In the genomic region with DNA sequence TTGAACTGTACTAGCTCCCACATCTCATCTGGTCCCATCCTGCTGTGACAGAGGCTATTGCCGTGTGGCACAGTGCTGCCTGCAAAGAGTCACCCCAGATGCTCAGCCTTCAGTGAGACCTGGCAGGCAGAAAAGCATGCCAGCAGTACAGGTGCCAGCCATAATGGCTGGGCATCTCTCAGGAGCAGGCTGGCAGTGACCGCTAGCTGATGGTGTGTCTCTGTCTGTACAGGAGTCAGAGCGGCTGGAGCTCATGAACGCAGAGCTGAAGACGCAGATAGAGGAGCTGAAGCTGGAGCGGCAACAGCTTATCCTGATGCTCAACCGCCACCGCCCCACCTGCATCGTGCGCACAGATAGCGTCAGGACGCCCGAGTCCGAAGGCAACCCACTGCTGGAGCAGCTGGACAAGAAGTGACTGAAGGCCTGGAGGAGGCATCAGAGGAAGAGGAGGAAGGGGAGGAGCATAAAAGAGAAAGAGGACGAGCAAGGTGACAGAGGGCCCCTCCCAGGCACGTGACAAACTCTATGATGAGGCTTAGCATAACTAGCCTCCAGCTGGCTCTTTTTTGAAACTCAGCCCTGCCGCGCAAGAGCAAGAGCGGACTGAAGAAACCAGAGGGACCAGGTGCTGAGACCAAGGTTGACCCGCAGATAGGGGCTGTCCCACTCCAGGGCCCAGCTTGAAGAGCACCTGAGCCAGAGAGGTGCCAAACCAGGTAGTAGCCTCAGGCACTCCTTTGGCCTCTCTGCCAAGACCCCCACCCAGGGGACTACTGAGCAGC, we compare ENCODE assay signal across 10 mouse cellular contexts. TPM values are rescaled to one million over a fixed set of nuclear protein-coding genes. Genes with fewer than 3 reads are reported as not detected.
DNase-seq lines count a peak whose midpoint lies in the region; ATAC-seq and TF ChIP-seq lines count a peak whose summit lies in the region.
"Had no signal": no experiment of that assay in that cellular context is flagged by ENCODE, and none has a peak within 500 bp of the region (broad histone marks: within the 10 kb centered on the region; RNA-seq: fewer than 3 reads in every experiment).

No protein-coding gene starts in this region.

- no peak for DNase-seq in forebrain, embryonic 11.5 days (ENCODE audit: low spot score)
- no peak for DNase-seq in midbrain, postnatal 0 days (ENCODE audit: low spot score)
- DNase-seq in thymus, postnatal 25 days: peak; percentile 62
- DNase-seq in ovary, postnatal 14 days (ENCODE audit: low spot score): no peak

- H3K36me3 ChIP-seq in forebrain, embryonic 13.5 days (ENCODE audit: poor library complexity, severe bottlenecking): no peaks in the 10 kb centered on the region
- H3K36me3 ChIP-seq in forebrain, embryonic 11.5 days (ENCODE audit: control insufficient read depth, insufficient read depth, low read length): no peaks in the 10 kb centered on the region
- H3K36me3 ChIP-seq in midbrain, embryonic 13.5 days: peaks cover 14% of the 10 kb centered on the region; the same call in 1 of the 2 replicates
- peaks cover 18% of the 10 kb centered on the region for H3K36me3 ChIP-seq in midbrain, postnatal 0 days (ENCODE audit: insufficient read depth, low read length)
- no peaks in the 10 kb centered on the region for H3K36me3 ChIP-seq in intestine, embryonic 16.5 days (ENCODE audit: control insufficient read depth, insufficient read depth, low read length)

- 79% methylated on average over 20 of the region's 20 CpGs for WGBS in forebrain, embryonic 13.5 days
- WGBS in forebrain, embryonic 11.5 days: 75% methylated on average over 20 of the region's 20 CpGs
- 72% methylated on average over 20 of the region's 20 CpGs for WGBS in midbrain, embryonic 13.5 days
- 75% methylated on average over 20 of the region's 20 CpGs for WGBS in midbrain, postnatal 0 days
- 69% methylated on average over 20 of the region's 20 CpGs for WGBS in intestine, embryonic 16.5 days

- TF ChIP-seq CTCF in midbrain, postnatal 0 days (IDR thresholded peaks at IDR 0.05): no peak

- no peaks in the 10 kb centered on the region for H3K9me3 ChIP-seq in forebrain, embryonic 13.5 days (replicated peaks)
- no peaks in the 10 kb centered on the region for H3K9me3 ChIP-seq in forebrain, embryonic 11.5 days (ENCODE audit: control insufficient read depth, low read length)
- no peaks in the 10 kb centered on the region for H3K9me3 ChIP-seq in midbrain, embryonic 13.5 days
- no peaks in the 10 kb centered on the region for H3K9me3 ChIP-seq in midbrain, postnatal 0 days (ENCODE audit: low read length)
- no peaks in the 10 kb centered on the region for H3K9me3 ChIP-seq in intestine, embryonic 16.5 days (ENCODE audit: control insufficient read depth, low read length)
- H3K9me3 ChIP-seq: heart, embryonic 10.5 days had no signal

- no peaks in the 10 kb centered on the region for H3K4me1 ChIP-seq in forebrain, embryonic 13.5 days
- H3K4me1 ChIP-seq in forebrain, embryonic 11.5 days (replicated peaks; ENCODE audit: control insufficient read depth, insufficient read depth, low read length): no peaks in the 10 kb centered on the region
- 0 out of 2 replicates have a peak, but pooled peaks cover 4% of the 10 kb centered on the region for H3K4me1 ChIP-seq in midbrain, embryonic 13.5 days (replicated peaks)
- no peaks in the 10 kb centered on the region for H3K4me1 ChIP-seq in midbrain, postnatal 0 days (ENCODE audit: insufficient read depth, low read length)
- peaks cover 15% of the 10 kb centered on the region for H3K4me1 ChIP-seq in intestine, embryonic 16.5 days (ENCODE audit: control insufficient read depth, insufficient read depth, low read length)

- H3K4me3 ChIP-seq in forebrain, embryonic 13.5 days: no peak overlapping the region
- H3K4me3 ChIP-seq in forebrain, embryonic 11.5 days (ENCODE audit: low read depth, low read length): no peak overlapping the region
- H3K4me3 ChIP-seq in midbrain, embryonic 13.5 days (replicated peaks): no peak overlapping the region
- H3K4me3 ChIP-seq in midbrain, postnatal 0 days (ENCODE audit: low read depth, low read length): no peak overlapping the region
- no peak overlapping the region for H3K4me3 ChIP-seq in intestine, embryonic 16.5 days (ENCODE audit: low read length)
- H3K4me3 ChIP-seq: heart, embryonic 10.5 days had no signal

- H3K9ac ChIP-seq in forebrain, embryonic 13.5 days: no peak overlapping the region
- no peak overlapping the region for H3K9ac ChIP-seq in forebrain, embryonic 11.5 days (ENCODE audit: low read length)
- H3K9ac ChIP-seq in midbrain, embryonic 13.5 days (replicated peaks): no peak overlapping the region
- no peak overlapping the region for H3K9ac ChIP-seq in midbrain, postnatal 0 days (replicated peaks; ENCODE audit: low read length, poor library complexity, severe bottlenecking)
- no peak overlapping the region for H3K9ac ChIP-seq in intestine, embryonic 16.5 days (ENCODE audit: low read depth, low read length)
- H3K9ac ChIP-seq: liver, embryonic 14.5 days had no signal

- H3K4me2 ChIP-seq in forebrain, embryonic 13.5 days: no peak overlapping the region
- no peak overlapping the region for H3K4me2 ChIP-seq in forebrain, embryonic 11.5 days (ENCODE audit: low read depth, low read length, severe bottlenecking)
- no peak overlapping the region for H3K4me2 ChIP-seq in midbrain, embryonic 13.5 days (replicated peaks)
- no peak overlapping the region for H3K4me2 ChIP-seq in midbrain, postnatal 0 days (ENCODE audit: low read depth, low read length, poor library complexity, severe bottlenecking)
- no peak overlapping the region for H3K4me2 ChIP-seq in intestine, embryonic 16.5 days (ENCODE audit: low read depth, low read length)

- H3K27ac ChIP-seq in forebrain, embryonic 13.5 days: no peak overlapping the region
- H3K27ac ChIP-seq in forebrain, embryonic 11.5 days (ENCODE audit: low read depth, low read length): no peak overlapping the region
- no peak overlapping the region for H3K27ac ChIP-seq in midbrain, embryonic 13.5 days
- no peak overlapping the region for H3K27ac ChIP-seq in midbrain, postnatal 0 days (ENCODE audit: low read depth, low read length)
- H3K27ac ChIP-seq in intestine, embryonic 16.5 days (ENCODE audit: low read length): 0 out of 2 replicates have a peak overlapping the region, but pooled peaks have one; percentile 7
- H3K27ac ChIP-seq: heart, embryonic 10.5 days; liver, embryonic 14.5 days had no signal

- H3K27me3 ChIP-seq in forebrain, embryonic 13.5 days: no peaks in the 10 kb centered on the region
- H3K27me3 ChIP-seq in forebrain, embryonic 11.5 days (ENCODE audit: control insufficient read depth, insufficient read depth, low read length): no peaks in the 10 kb centered on the region
- no peaks in the 10 kb centered on the region for H3K27me3 ChIP-seq in midbrain, embryonic 13.5 days
- no peaks in the 10 kb centered on the region for H3K27me3 ChIP-seq in midbrain, postnatal 0 days (ENCODE audit: insufficient read depth, low read length)
- H3K27me3 ChIP-seq in intestine, embryonic 16.5 days (replicated peaks; ENCODE audit: control insufficient read depth, insufficient read depth, low read length): no peaks in the 10 kb centered on the region

- ATAC-seq in forebrain, embryonic 13.5 days: 0 out of 2 replicates have a peak, but pooled peaks have one; percentile 33
- ATAC-seq in forebrain, embryonic 11.5 days (replicated peaks; ENCODE audit: low FRiP score): no peak
- 0 out of 2 replicates have a peak, but pooled peaks have one; percentile 11 for ATAC-seq in midbrain, embryonic 13.5 days
- ATAC-seq in midbrain, postnatal 0 days (ENCODE audit: low FRiP score): no peak
- ATAC-seq in intestine, embryonic 16.5 days: peak; percentile 19; the same call in 1 of the 2 replicates
- ATAC-seq in monocyte, adult 5-6 weeks (replicated peaks; ENCODE audit: insufficient number of reproducible peaks, low FRiP score, low TSS enrichment, poor library complexity, severe bottlenecking): no peak

RNA-seq across cellular contexts. Expression of gene Jdp2, which starts 39.9 kb away (rescaled TPM):
- 0.21 TPM in 1 of 2 replicates, not detected in the other for polyA plus RNA-seq in forebrain, embryonic 13.5 days (2015; fragmentation: Nextera tagmentation; extraction: Ambion mirVana)
- polyA plus RNA-seq in forebrain, embryonic 11.5 days (2014; fragmentation: Nextera tagmentation; extraction: Ambion mirVana): 0.31 TPM in 2 replicates
- 0.24 and 0.34 TPM in 2 replicates for polyA plus RNA-seq in midbrain, embryonic 13.5 days (2015; fragmentation: Nextera tagmentation; extraction: Ambion mirVana)
- 15.8 and 18.4 TPM in 2 replicates for total RNA-seq in midbrain, postnatal 0 days (2014; rRNA removed)
- polyA plus RNA-seq in midbrain, postnatal 0 days (2015; fragmentation: Nextera tagmentation; extraction: Ambion mirVana): 0.56 and 1.0 TPM in 2 replicates
- polyA plus RNA-seq in intestine, embryonic 16.5 days (2015; fragmentation: Nextera tagmentation; extraction: Ambion mirVana): 0.26 and 0.27 TPM in 2 replicates
- total RNA-seq in monocyte, adult 5-6 weeks (2017): 28.2 to 43.6 TPM (median 32.9 TPM) in 3 replicates

RNA-seq across cellular contexts. Expression of gene Batf, which starts 47.7 kb away (rescaled TPM):
- polyA plus RNA-seq in forebrain, embryonic 13.5 days (2015; fragmentation: Nextera tagmentation; extraction: Ambion mirVana): 0.38 and 0.53 TPM in 2 replicates
- 1.3 and 1.5 TPM in 2 replicates for polyA plus RNA-seq in forebrain, embryonic 11.5 days (2014; fragmentation: Nextera tagmentation; extraction: Ambion mirVana)
- polyA plus RNA-seq in midbrain, embryonic 13.5 days (2015; fragmentation: Nextera tagmentation; extraction: Ambion mirVana): 0.85 and 1.6 TPM in 2 replicates
- total RNA-seq in midbrain, postnatal 0 days (2014; rRNA removed): 0.28 and 3.1 TPM in 2 replicates
- polyA plus RNA-seq in midbrain, postnatal 0 days (2015; fragmentation: Nextera tagmentation; extraction: Ambion mirVana): 0.83 and 1.3 TPM in 2 replicates
- polyA plus RNA-seq in intestine, embryonic 16.5 days (2015; fragmentation: Nextera tagmentation; extraction: Ambion mirVana): 3.5 and 3.6 TPM in 2 replicates
- 28.7 to 49.6 TPM (median 34.2 TPM) in 3 replicates for total RNA-seq in monocyte, adult 5-6 weeks (2017)

Comparison
In these comparisons a context has a peak if more than half of its experiments do, and no peak if none do; other contexts are left out.
1. ATAC-seq: peak in forebrain, embryonic 13.5 days (single experiment), midbrain, embryonic 13.5 days (single experiment) and intestine, embryonic 16.5 days (single experiment); none in forebrain, embryonic 11.5 days (single experiment), midbrain, postnatal 0 days (single experiment) and monocyte, adult 5-6 weeks (single experiment).